Mouse (Mus musculus): Measurements from ENCODE around the gene Polr2e. TPM values are rescaled to one million over a fixed set of nuclear protein-coding genes. Genes with fewer than 3 reads are reported as not detected.

The Polr2e gene
- polyA plus RNA-seq, 1 experiment: 46.3 TPM

- TF ChIP-seq CTCF (IDR thresholded peaks at IDR 0.05; ENCODE audit: borderline replicate concordance, insufficient read depth, low read length): no peak
- no peak overlapping the region for H3K27ac ChIP-seq (ENCODE audit: insufficient read depth, low read length)
- no peaks in the 10 kb centered on the region for H3K4me1 ChIP-seq (ENCODE audit: control insufficient read depth, insufficient read depth, low read length)
- no peak overlapping the region for H3K4me3 ChIP-seq (ENCODE audit: insufficient read depth, low read length)
Observed at GRCm38 (mm10) chr10:80004233-80004705, 35.3 kb downstream of the Polr2e start.

GRCm38 (mm10) chr10:80003374-80004232 lies 36.0 kb downstream of the Polr2e start:
- H3K4me1 ChIP-seq (ENCODE audit: control insufficient read depth, insufficient read depth, low read length): no peaks in the 10 kb centered on the region
- H3K27ac ChIP-seq (ENCODE audit: insufficient read depth, low read length): no peak overlapping the region
- no peak overlapping the region for H3K4me3 ChIP-seq (ENCODE audit: insufficient read depth, low read length)
- TF ChIP-seq POLR2A (IDR thresholded peaks at IDR 0.05; ENCODE audit: low read depth, low read length) (no peak), CTCF (IDR thresholded peaks at IDR 0.05; ENCODE audit: borderline replicate concordance, insufficient read depth, low read length) (no peak)

DNA sequence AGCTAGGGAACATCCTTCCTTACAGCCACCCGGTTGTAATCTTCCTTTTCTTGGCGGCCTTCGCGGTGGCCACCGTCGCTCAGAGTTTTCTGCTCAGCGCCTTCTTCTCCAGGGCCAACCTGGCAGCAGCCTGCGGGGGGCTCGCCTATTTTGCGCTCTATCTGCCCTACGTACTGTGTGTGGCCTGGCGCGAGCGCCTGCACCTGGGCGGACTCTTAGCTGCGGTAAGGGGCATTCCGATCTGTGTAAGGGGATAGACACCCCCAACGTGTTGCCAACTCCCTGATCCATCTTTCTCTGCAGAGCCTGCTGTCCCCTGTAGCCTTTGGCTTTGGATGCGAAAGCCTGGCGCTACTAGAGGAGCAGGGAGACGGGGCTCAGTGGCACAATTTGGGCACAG lies 36.8 kb downstream of the Polr2e start:
- H3K4me1 ChIP-seq (ENCODE audit: control insufficient read depth, insufficient read depth, low read length): no peaks in the 10 kb centered on the region
- H3K4me3 ChIP-seq (ENCODE audit: insufficient read depth, low read length): no peak overlapping the region
- no peak overlapping the region for H3K27ac ChIP-seq (ENCODE audit: insufficient read depth, low read length)
- TF ChIP-seq POLR2A (IDR thresholded peaks at IDR 0.05; ENCODE audit: low read depth, low read length) (no peak), CTCF (IDR thresholded peaks at IDR 0.05; ENCODE audit: borderline replicate concordance, insufficient read depth, low read length) (no peak)

- no peak for TF ChIP-seq CTCF (IDR thresholded peaks at IDR 0.05; ENCODE audit: borderline replicate concordance, insufficient read depth, low read length)
- TF ChIP-seq POLR2A (IDR thresholded peaks at IDR 0.05; ENCODE audit: low read depth, low read length): no peak
- no peaks in the 10 kb centered on the region for H3K4me1 ChIP-seq (ENCODE audit: control insufficient read depth, insufficient read depth, low read length)
- no peak overlapping the region for H3K4me3 ChIP-seq (ENCODE audit: insufficient read depth, low read length)
- H3K27ac ChIP-seq (ENCODE audit: insufficient read depth, low read length): no peak overlapping the region
Observed at GRCm38 (mm10) chr10:80001945-80002344, 37.6 kb downstream of the Polr2e start.

DNA sequence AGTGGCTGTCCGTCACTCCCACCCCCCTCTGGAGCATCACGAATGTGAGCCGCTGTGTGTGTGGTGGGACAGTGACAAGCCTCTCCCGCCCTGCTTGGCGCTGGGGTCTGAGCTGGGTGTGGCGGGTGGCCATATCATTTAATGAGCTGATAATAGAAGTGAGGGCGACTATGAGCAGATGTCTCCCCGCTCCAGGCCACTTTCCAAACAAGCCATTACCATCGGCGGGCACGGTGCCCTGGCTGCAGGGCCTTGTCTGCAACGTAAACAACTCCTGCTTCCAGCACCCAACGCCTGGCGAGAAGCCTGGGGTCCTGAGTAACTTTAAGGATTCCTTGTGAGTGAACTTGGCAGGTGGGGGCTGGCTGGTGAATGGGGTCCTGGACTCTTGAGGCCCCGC lies 41.8 kb downstream of the Polr2e start:
- Histone ChIP-seq H3K4me1 (ENCODE audit: control insufficient read depth, insufficient read depth, low read length) (no peaks in the 10 kb centered on the region), H3K27ac (ENCODE audit: insufficient read depth, low read length) (no peak overlapping the region), H3K4me3 (ENCODE audit: insufficient read depth, low read length) (peak overlapping the region; percentile 59)
- TF ChIP-seq POLR2A (IDR thresholded peaks at IDR 0.05; ENCODE audit: low read depth, low read length) (no peak), CTCF (IDR thresholded peaks at IDR 0.05; ENCODE audit: borderline replicate concordance, insufficient read depth, low read length) (no peak)

- no peaks in the 10 kb centered on the region for H3K4me1 ChIP-seq (ENCODE audit: control insufficient read depth, insufficient read depth, low read length)
- H3K27ac ChIP-seq (ENCODE audit: insufficient read depth, low read length): peak overlapping the region; percentile 42; the same call in 1 of the 2 replicates
- TF ChIP-seq CTCF (IDR thresholded peaks at IDR 0.05; ENCODE audit: borderline replicate concordance, insufficient read depth, low read length) (no peak), POLR2A (IDR thresholded peaks at IDR 0.05; ENCODE audit: low read depth, low read length) (no peak)
- peak overlapping the region; percentile 59 for H3K4me3 ChIP-seq (ENCODE audit: insufficient read depth, low read length)
Observed at GRCm38 (mm10) chr10:79997034-79997760, 42.4 kb downstream of the Polr2e start.

- TF ChIP-seq POLR2A (IDR thresholded peaks at IDR 0.05; ENCODE audit: low read depth, low read length): peak; percentile 64
- TF ChIP-seq CTCF (IDR thresholded peaks at IDR 0.05; ENCODE audit: borderline replicate concordance, insufficient read depth, low read length): no peak
- H3K4me1 ChIP-seq (ENCODE audit: control insufficient read depth, insufficient read depth, low read length): no peaks in the 10 kb centered on the region
Observed at GRCm38 (mm10) chr10:79996272-79997033, 43.1 kb downstream of the Polr2e start, which contains the start of gene Abca7. Gene Abca7, plus strand, starts transcription at chr10:79996494.

DNA sequence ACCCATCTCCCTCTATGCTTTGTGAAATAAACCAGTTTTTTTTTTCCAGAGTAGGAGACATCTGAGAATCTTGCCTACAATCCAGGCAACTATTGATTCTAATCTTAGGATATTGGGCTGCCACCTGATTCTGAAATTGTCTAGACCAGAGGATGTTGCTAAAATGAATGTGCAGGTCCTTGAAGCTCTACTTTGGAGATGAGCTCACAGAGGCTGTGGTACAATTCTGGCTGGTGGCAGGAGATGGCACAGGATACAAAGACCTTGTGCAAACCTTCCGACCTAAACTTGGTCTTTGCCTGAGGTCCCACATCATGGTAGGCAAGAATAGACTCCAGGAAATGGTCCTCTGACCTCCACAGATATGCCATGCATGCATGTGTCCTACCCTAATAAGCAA lies 44.0 kb downstream of the Polr2e start:
- Histone ChIP-seq H3K4me3 (ENCODE audit: insufficient read depth, low read length) (no peak overlapping the region), H3K4me1 (ENCODE audit: control insufficient read depth, insufficient read depth, low read length) (no peaks in the 10 kb centered on the region), H3K27ac (ENCODE audit: insufficient read depth, low read length) (no peak overlapping the region)
- TF ChIP-seq CTCF (IDR thresholded peaks at IDR 0.05; ENCODE audit: borderline replicate concordance, insufficient read depth, low read length) (no peak), POLR2A (IDR thresholded peaks at IDR 0.05; ENCODE audit: low read depth, low read length) (no peak; the same call in 1 of the 2 replicates)

More at GRCm38 (mm10) chr10:79996272-79997033, 43.1 kb downstream of the Polr2e start, which contains the start of gene Abca7:
- peak within 1 kb of the TSS; percentile 59 for H3K4me3 ChIP-seq (ENCODE audit: insufficient read depth, low read length)
- H3K27ac ChIP-seq (ENCODE audit: insufficient read depth, low read length): peak within 1 kb of the TSS; percentile 42

DNA sequence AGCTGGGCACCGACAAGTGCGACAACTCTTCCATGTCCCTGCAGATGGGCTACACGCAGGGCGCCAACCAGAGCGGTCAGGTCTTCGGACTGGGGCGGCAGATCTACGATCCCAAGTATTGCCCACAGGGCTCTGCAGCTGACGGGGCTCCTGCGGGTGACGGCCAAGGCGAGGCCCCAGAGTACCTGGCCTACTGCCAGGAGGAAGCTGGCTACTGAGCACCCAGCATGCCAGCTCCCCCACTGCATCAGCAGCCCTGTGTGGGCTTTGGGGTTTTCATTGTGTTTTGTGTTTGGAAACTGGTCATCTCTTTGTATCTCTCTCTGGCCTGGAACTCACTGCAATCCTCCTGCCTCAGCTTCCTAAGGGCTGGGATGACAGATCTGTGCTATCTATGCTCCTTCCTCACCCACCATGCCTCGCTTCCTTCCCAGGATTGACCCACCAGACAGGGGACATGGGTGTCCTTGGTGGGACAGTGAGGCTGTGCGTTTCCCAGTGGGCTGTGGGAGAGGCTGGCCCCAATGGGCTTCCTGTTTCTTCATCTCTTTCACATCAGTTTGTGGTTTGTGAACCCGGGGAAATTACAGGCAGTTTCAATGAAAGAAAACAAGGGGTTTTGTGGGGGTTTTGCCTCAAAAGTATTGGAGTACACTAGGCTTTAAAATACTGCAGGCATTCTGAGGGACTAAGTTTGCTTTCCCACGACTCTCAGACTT lies 45.0 kb downstream of the Polr2e start:
- TF ChIP-seq CTCF (IDR thresholded peaks at IDR 0.05; ENCODE audit: borderline replicate concordance, insufficient read depth, low read length): no peak
- no peak for TF ChIP-seq POLR2A (IDR thresholded peaks at IDR 0.05; ENCODE audit: low read depth, low read length)
- Histone ChIP-seq H3K4me3 (ENCODE audit: insufficient read depth, low read length) (no peak overlapping the region), H3K27ac (ENCODE audit: insufficient read depth, low read length) (no peak overlapping the region), H3K4me1 (ENCODE audit: control insufficient read depth, insufficient read depth, low read length) (no peaks in the 10 kb centered on the region)
